Comparison of ENCODE assay signal across 17 mouse cellular contexts in the genomic region with DNA sequence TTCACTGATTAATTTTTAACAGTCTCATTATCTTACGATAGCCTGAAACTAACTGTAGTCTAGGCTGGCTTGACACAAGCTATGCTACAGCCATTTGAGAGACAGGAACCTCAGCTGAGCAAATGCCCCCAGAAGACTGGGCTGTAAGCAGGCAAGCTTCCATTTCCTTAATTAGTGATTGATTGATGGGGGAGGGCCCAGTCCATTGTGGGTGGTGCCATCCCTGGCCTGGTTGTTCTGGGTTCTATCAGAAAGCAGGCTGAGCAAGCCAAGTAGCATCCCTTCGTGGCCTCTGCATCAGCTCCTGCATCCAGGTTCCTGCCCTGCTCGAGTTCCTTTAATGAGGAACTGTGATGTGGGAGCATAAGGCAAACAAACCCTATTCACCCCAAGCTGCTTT. TPM values are rescaled to one million over a fixed set of nuclear protein-coding genes. Genes with fewer than 3 reads are reported as not detected.
A peak's percentile ranks its signal among the peaks of the same experiment; 100 is the strongest.
DNase-seq lines count a peak whose midpoint lies in the region; ATAC-seq lines count a peak whose summit lies in the region.
"Had no signal": no experiment of that assay in that cellular context is flagged by ENCODE, and none has a peak within 500 bp of the region (broad histone marks: within the 10 kb centered on the region; RNA-seq: fewer than 3 reads in every experiment).

No protein-coding gene starts in this region.

- intact Hi-C loops in left cerebral cortex, postnatal 4 days (cut with DNase I) = no loop called here
- intact Hi-C loops in left cerebral cortex, postnatal 36 days (cut with DNase I) = loop anchor here (10.0 kb wide), 1 partner anchor 390 kb away; the partner anchor contains the start of genes Cebpb and Tmem189

- H3K27me3 ChIP-seq in kidney, embryonic 15.5 days = peaks cover 6% of the 10 kb centered on the region; the same call in 1 of the 2 replicates

- DNase-seq in kidney, adult 11 months = peak; percentile 76
- DNase-seq in kidney, postnatal 10 days = no peak
- peak; percentile 57 to 72 for DNase-seq in kidney, postnatal 25 days
- DNase-seq in left cerebral cortex, postnatal 4 days = no peak
- DNase-seq in frontal cortex, postnatal 25 days (ENCODE audit: low spot score in 2 of 2) = no peak
- no peak for DNase-seq in left cerebral cortex, postnatal 36 days (ENCODE audit: low spot score in 2 of 2)
- DNase-seq: adrenal gland, postnatal 10 days; cerebellum, adult 11 months; cerebellum, adult 8-10 months; cerebellum, postnatal 14 days; forebrain, postnatal 0 days; gastrocnemius, adult 2 months; gastrocnemius, postnatal 25 days had no signal

- 25% methylated on average over 3 of the region's 3 CpGs for WGBS in kidney, embryonic 15.5 days

- ATAC-seq in kidney, embryonic 15.5 days (replicated peaks; ENCODE audit: low FRiP score) = 0 out of 2 replicates have a peak, but pooled peaks have one; percentile 8
- ATAC-seq: forebrain, embryonic 13.5 days; forebrain, postnatal 0 days had no signal

- H3K9me3 ChIP-seq in kidney, embryonic 15.5 days (replicated peaks) = no peaks in the 10 kb centered on the region
- H3K9me3 ChIP-seq: forebrain, embryonic 13.5 days; heart, embryonic 12.5 days; hindbrain, embryonic 10.5 days had no signal

- peaks cover 77% of the 10 kb centered on the region for H3K4me1 ChIP-seq in kidney, embryonic 15.5 days

- no peak overlapping the region for H3K4me3 ChIP-seq in kidney, embryonic 15.5 days (replicated peaks)
- H3K4me3 ChIP-seq: forebrain, embryonic 13.5 days; gastrocnemius, adult 2 months; heart, embryonic 12.5 days; hindbrain, embryonic 10.5 days had no signal

- H3K9ac ChIP-seq in kidney, embryonic 15.5 days = no peak overlapping the region
- H3K9ac ChIP-seq: forebrain, embryonic 13.5 days; forebrain, postnatal 0 days had no signal

- H3K4me2 ChIP-seq in kidney, embryonic 15.5 days = no peak overlapping the region
- H3K4me2 ChIP-seq: forebrain, embryonic 13.5 days; heart, embryonic 12.5 days had no signal

- no peaks in the 10 kb centered on the region for H3K36me3 ChIP-seq in kidney, embryonic 15.5 days
- H3K36me3 ChIP-seq: heart, embryonic 12.5 days; hindbrain, embryonic 10.5 days had no signal

- peak overlapping the region; percentile 93 for H3K27ac ChIP-seq in kidney, embryonic 15.5 days
- H3K27ac ChIP-seq: forebrain, embryonic 13.5 days; gastrocnemius, adult 2 months; hindbrain, embryonic 10.5 days had no signal

RNA-seq across cellular contexts. Expression of gene Pard6b, which starts 6.3 kb away (rescaled TPM):
- 19.0 and 20.4 TPM in 2 replicates for polyA plus RNA-seq in kidney, embryonic 15.5 days (2015; fragmentation: Nextera tagmentation; extraction: Ambion mirVana)
- total RNA-seq in left cerebral cortex, postnatal 4 days (2021) = 1 to 10 TPM; 4.3 to 4.9 TPM
- 1 to 10 TPM; 4.4 to 5.8 TPM for total RNA-seq in left cerebral cortex, postnatal 36 days (2021)

Comparison
In these comparisons a context has a peak if more than half of its experiments do, and no peak if none do; other contexts are left out.
1. DNase-seq: peak in kidney, adult 11 months (single experiment) and kidney, postnatal 25 days (2 of 2); none in kidney, postnatal 10 days (single experiment), left cerebral cortex, postnatal 4 days (single experiment), frontal cortex, postnatal 25 days (0 of 2) and left cerebral cortex, postnatal 36 days (0 of 2).